Mouse (Mus musculus) urinary bladder, postnatal 4 days (tissue): ENCODE data around the gene Hspa1a.
A peak's percentile ranks its signal among the peaks of the same experiment; 100 is the strongest.
"Not testable (repeated sequence)": the region's sequence is repeated elsewhere in the genome, so short reads cannot be mapped to it uniquely, and the experiment has no call there.

Experiments used
- DNase-seq, 2 experiments: peaks; one replicate each; pipeline ENCODE4 v3.0.0; 2021 to 2022; ENCODE audit warnings: low spot score in 2 of 2

Gene Hspa1a

DNA sequence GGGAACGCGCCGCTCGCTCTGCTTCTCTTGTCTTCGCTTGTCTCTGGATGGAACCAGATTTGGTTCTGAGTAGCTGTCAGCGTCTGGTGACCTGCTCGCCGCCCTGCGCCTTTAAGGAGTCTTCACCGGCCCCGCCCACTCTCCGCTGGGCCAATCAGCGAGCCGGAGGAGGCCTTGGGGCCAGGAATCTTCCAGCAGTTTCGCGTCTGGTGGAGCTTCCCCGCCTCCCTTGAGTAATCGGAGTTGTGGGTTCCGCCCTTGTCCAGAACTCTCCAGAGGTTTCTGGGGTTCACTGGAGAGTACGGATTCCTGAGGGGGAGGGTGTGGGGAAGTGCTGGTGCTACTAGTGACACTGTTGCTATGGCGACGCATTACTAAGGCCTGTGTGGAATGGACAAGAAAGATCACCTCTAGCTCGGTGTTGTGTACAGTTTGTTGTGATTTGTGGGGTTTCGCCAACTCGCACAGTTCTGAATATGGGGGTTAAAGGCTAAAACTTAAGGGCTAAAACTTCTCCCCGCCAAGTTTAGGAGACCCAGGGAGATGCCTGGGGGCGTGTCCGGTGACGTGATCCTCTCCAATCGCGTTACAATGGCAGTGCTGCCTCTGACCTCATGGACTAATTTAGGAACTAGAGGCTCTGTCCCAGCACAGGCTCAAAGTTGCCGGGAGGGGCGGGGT is at the start of gene Hspa1a, which contains the start of gene Hspa1l:
TSS of gene Hspa1a (minus strand) at position 88 of the 681 bp plus-strand sequence.
TSS of gene Hspa1l (plus strand) at position 635 of the 681 bp plus-strand sequence.
- peak; percentile 74 to 81 for DNase-seq

DNA sequence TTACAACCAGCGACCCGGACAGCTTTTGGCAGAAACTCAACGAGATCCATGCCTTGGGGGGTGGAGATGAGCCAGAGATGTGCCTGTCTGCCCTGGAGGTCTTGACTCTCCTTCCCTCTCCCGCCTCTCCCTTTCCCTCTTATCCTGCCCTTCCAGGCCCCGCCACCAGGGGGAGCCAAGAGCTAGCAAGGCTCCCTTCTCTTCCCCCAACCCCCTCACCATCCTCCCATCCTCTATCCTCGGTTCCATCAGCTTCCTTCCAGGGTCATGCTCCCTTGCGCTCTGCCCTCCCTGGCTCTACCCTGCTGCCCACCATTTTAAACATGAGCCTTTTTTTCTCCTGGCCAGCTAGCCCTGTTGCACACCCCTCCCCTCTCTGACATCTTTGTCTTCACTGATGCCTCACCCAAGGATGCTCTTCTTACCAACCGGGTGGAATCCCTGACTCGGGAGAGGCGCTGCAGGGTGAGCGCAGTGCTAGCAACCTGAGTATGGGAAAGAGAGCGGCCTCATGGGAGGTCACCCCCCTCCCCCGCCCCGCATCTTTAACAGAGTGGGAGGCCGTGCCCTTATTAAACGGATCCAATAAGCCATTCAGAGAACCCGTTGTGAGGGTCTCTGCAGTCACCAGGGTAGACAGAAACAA is 49.3 kb upstream of the Hspa1a start:
- DNase-seq = peak; percentile 79 to 94

DNA sequence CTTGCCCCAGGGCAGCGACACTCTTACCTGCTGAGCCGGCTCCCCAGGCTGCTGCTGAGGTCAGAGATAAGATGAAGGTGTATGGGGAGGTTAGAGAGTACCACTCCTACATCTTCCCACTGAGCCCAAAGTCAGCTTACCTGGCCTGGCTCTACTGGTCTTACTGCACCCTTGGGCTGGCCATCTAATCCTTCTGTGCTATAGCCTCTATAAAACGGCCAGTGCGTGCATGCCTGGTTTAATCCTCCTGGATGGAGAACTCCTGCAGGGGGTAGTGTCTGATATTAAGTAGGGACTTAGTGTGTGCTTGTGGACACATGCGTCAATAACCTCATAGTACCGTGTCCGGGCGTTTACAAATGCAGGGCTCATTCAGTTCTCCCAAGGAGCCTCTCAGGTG is 48.6 kb upstream of the Hspa1a start:
- no peak for DNase-seq

DNA sequence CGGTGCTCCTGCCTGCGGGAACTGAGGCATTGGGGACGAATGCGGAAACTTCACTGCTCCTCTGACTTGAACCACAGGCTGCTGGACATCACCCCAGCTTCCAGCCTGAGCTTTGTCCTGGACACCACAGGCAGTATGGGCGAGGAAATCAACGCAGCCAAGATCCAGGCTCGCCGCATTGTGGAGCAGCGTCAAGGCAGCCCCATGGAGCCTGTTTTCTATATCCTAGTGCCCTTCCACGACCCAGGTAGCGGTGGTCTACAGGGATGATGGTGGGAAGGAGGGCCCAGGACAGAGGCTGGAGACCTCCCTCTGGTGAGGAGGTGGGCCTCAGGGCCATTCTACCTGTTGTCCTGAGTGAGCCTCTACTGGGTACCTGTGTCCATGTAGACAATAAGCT is 47.9 kb upstream of the Hspa1a start:
- DNase-seq = no peak

DNA sequence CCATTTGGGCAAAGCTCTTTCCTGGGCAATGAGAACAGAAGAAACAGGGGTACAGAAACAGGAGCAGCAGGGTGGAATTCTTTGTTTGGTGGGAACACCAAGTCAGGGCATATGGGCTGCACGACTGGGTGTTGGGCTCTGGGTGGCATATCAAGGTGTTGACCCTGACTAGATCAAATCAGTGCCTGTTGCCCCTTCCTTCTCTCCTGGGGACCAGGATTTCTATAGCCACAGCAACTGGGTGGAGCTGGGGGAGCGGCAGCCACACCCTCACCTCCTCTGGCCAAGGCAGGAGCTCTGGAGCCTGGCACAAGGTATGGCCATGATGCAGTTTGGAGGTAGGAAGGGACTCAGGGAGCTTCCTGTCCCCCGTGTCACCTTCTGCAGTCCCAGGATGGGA is 46.2 kb upstream of the Hspa1a start:
- no peak for DNase-seq

- DNase-seq = no peak
These were observed 45.7 kb upstream of the Hspa1a start for GRCm38 (mm10) chr17:35017706-35018030.

GRCm38 (mm10) chr17:35016791-35017705 is 45.1 kb upstream of the Hspa1a start:
- DNase-seq = no peak

DNA sequence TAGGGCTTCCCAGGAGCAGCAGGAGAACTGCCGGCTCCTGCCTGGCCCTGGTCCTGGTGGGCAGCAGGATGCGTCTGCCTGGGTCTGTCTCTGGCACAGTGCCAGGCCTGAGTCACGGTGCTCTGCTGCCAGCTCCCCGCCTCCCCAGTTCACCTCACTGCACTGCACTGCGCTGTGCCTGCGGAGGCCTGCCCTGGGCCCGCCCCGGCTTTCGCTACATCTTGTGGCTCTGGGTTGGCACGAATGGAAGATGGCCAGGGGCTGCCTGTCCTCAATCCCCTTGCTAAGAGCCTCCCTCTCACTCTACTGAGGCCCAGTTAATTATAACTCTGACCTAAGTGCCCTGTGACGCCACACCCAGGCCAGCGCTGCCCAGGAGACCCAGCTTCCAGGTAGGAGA is 44.4 kb upstream of the Hspa1a start, which contains the start of gene Vwa7:
TSS of gene Vwa7 (plus strand) at position 204 of the 400 bp plus-strand sequence.
- DNase-seq = peak in 1 of 2 experiments; percentile 43

GRCm38 (mm10) chr17:35015296-35015695 is 43.3 kb upstream of the Hspa1a start:
- no peak for DNase-seq

DNA sequence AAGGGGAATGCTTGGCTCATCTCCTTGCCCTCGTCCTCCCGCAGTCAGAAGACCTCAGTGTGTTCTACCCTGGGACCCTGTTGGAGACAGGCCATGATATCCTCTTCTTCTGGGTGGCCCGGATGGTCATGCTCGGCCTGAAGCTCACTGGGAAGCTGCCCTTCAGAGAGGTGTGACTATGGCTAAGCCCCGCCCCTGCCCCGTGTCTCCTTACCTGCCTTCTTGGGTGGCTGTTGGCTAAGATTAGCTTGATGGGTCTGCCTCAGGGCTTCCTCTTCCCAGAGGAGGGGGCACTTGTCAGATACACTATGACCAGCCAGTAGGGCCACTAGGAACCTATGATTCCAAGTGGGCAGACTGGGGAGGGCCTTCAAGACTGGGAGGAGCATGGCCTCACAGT is 41.3 kb upstream of the Hspa1a start:
- DNase-seq = no peak

DNA sequence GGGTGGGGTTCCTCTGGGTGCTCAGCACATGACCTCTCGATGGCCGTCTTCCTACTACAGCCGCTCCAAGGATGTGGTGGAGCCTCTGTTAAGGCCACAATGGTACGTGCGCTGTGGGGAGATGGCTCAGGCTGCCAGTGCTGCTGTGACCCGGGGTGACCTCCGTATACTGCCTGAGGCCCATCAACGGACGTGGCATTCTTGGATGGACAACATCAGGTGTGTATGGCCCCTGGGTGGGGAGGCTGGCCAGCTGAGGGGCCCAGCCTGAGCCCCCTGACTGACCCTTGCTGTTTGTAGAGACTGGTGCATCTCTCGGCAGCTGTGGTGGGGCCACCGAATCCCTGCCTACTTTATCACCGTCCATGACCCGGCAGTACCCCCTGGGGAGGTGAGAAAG is 40.5 kb upstream of the Hspa1a start:
- no peak for DNase-seq

- DNase-seq = peak in 1 of 2 experiments; percentile 57
These were observed 39.5 kb upstream of the Hspa1a start for GRCm38 (mm10) chr17:35011440-35011839.

GRCm38 (mm10) chr17:35009586-35009985 is 37.6 kb upstream of the Hspa1a start:
- no peak for DNase-seq

- no peak for DNase-seq
These were observed 35.5 kb upstream of the Hspa1a start for GRCm38 (mm10) chr17:35007387-35007991.

GRCm38 (mm10) chr17:35005902-35006301 is 33.9 kb upstream of the Hspa1a start:
- not testable (repeated sequence) for DNase-seq

DNA sequence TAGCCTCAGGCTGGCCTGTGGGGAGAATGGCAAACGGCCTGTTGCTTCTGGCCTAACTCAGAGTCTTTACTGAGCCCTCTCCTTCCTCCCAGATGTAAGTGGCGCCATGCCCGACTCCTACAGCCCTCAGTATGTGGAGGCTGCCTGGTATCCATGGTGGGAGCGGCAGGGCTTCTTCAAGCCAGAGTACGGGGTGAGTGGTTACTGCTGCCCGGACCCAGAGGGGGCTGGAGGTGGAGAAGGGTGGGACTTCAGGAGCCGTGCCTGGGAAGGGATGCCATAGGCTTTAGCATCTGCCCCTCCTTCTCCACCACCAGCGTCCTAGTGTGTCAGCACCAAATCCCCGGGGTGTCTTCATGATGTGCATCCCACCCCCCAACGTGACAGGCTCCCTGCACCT is 33.2 kb upstream of the Hspa1a start:
- peak in 1 of 2 experiments; percentile 58 for DNase-seq

DNA sequence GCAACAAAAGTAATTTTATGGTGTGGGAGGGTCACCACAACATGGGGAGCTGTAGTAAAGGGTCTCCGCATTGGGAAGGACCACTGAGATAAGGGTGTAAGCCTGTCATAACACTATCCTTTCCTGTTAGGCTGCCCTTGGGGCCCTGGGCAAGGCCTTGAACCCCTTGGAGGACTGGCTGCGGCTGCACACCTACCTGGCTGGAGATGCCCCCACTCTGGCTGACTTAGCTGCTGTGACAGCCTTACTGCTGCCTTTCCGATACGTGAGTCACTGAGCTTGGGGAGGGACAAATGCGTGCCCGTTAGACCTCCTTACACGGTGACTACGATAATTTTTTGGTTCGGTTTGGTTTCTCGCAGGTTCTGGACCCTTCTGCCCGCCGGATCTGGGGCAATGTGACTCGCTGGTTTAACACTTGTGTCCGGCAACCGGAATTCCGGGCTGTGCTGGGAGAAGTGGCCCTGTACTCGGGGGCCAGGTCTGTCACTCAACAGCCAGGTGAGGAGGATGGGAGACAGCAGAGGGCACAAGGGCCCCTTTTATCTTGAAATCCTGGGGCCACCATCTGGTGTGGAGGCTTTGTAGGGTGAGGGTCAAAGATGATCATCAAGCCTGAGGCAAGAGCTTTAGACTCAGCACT is 32.2 kb upstream of the Hspa1a start:
- peak in 1 of 2 experiments; percentile 57 for DNase-seq

DNA sequence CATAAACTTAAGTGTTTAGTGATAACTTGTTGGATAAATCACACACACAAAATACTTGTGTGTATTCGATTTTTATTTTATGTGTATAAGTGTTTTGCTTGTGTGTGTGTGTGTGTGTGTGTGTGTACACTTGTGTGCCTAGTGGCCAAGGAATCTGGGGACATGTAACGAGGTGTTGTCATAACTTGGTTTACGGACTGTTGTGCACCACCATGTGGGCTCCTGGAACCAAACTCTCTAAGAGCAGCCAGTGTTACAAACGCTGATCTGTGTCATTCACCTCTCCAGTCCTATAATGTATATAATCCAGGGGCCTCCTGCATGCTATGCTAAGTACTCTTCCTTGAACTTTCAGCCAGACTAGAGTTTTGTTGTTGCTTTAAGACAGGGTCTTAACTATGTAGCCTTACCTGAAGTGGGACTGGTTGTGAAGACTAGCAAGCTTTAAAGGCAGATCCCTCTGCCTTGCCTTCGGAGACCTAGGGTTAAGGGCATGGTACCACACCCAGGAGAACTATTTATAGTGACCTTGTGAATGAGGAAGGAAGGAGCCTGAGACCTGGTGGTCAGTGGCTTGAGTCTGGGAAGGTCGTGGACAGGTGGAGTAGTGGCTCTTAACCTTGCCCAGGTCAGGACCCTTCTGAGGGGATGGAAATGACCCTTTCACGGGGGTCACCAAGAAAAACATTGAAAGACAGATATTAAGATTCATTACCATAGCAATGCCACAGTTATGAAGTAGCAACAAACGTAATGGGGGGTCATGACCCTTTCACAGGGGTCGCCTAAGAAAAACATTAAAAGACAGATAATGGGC is 31.3 kb upstream of the Hspa1a start:
- DNase-seq = no peak

DNA sequence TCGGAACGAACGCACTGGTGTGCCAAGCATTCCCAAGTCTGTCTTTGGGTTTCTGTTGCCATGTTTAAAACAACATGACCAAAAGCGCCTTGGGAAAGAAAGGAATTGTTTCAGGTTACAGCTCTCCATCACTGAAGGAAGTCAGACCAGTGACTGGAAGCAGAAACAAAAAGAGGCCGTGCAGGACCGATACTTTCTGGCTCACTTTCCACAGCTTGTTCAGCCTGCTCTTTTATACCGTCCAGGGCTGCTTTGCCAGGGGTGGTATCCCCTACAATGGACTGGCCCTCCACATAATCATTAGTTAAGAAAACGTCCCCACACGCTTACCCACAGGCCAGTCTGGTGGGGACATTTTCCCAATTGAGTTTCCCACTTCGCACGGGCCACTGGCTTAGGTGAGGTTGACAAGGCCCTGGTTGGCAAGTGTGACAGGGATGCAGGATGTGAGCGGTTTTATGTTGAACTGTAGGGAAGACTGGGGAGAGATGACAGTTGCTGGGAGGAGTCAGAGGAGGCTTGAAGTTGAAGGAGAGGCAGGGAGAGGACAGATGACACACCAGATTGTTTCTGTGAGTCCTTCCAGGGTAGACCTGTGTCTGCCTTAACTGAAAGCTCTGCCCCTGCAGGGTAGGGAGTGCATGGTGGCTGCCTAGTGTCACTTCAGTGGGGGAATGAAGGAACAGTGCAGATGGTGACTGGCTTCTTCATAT is 30.4 kb upstream of the Hspa1a start:
- DNase-seq = no peak
